Mouse (Mus musculus) midbrain, postnatal 0 days (tissue): Measurements from ENCODE around the gene Cnih2. TPM values are rescaled to one million over a fixed set of nuclear protein-coding genes. Genes with fewer than 3 reads are reported as not detected.
A peak's percentile ranks its signal among the peaks of the same experiment; 100 is the strongest.

Source experiments
- ATAC-seq: fragments of 200-750 bp; cut with Nextera tagmentation; 2 replicates; pipeline ENCODE4 v1.8.0; 2017; ENCODE audit warnings: moderate number of reproducible peaks, mild to moderate bottlenecking, moderate TSS enrichment, moderate library complexity; ENCODE audit not compliant: low FRiP score
- DNase-seq: peaks from one replicate; pipeline ENCODE4 v3.0.0-alpha.2; 2015; ENCODE audit warnings: low spot score
- H3K27ac ChIP-seq: fragments of 300-500 bp; sonication (generic); 2 replicates; pipeline ENCODE4 v1.5.1; 2014; ENCODE audit warnings: low read depth, mild to moderate bottlenecking, low read length, mixed read lengths
- H3K27me3 ChIP-seq: fragments of 300-500 bp; sonication (generic); 2 replicates; pipeline ENCODE4 v1.6.1; 2014; ENCODE audit warnings: low read length, control low read depth, mixed read lengths; ENCODE audit not compliant: insufficient read depth
- H3K36me3 ChIP-seq: fragments of 300-500 bp; sonication (generic); 2 replicates; pipeline ENCODE4 v1.6.1; 2014; ENCODE audit warnings: low read length, control low read depth, mixed read lengths; ENCODE audit not compliant: insufficient read depth
- H3K4me1 ChIP-seq: fragments of 300-500 bp; sonication (generic); 2 replicates; pipeline ENCODE4 v1.6.1; 2014; ENCODE audit warnings: mild to moderate bottlenecking, control low read depth, antibody characterized with exemption, low read length, mixed read lengths; ENCODE audit not compliant: insufficient read depth
- H3K4me2 ChIP-seq: fragments of 300-500 bp; sonication (generic); 2 replicates; pipeline ENCODE4 v1.6.1; 2014; ENCODE audit warnings: low read depth, mild to moderate bottlenecking, low read length, mixed read lengths; ENCODE audit not compliant: poor library complexity, severe bottlenecking
- H3K4me3 ChIP-seq: fragments of 300-500 bp; sonication (generic); 2 replicates; pipeline ENCODE4 v1.5.1; 2014; ENCODE audit warnings: low read depth, mild to moderate bottlenecking, low read length, moderate library complexity
- H3K9ac ChIP-seq: fragments of 300-500 bp; sonication (generic); replicated peaks from 2 replicates; pipeline ENCODE4 v1.6.1; 2014; ENCODE audit warnings: mild to moderate bottlenecking, low read length, moderate library complexity, mixed read lengths; ENCODE audit not compliant: poor library complexity, severe bottlenecking
- H3K9me3 ChIP-seq: fragments of 300-500 bp; sonication (generic); 2 replicates; pipeline ENCODE4 v1.6.1; 2016; ENCODE audit warnings: low read length, control low read depth
- CTCF ChIP-seq: IDR thresholded peaks from 2 replicates; pipeline ENCODE4 v1.5.1; 2016; ENCODE audit warnings: antibody characterized with exemption, mild to moderate bottlenecking
- WGBS: fragments of 180-500 bp; shearing (Covaris S2); extraction: QIAGEN DNeasy Blood & Tissue Kit; methylation state at CpG from one replicate; pipeline ENCODE4 v1.1.7; 2014; 5-methylcytosine and 5-hydroxymethylcytosine counted together
- polyA plus RNA-seq: library from polyadenylated mRNA; unstranded; fragments of >200 nt; fragmentation: Nextera tagmentation; extraction: Ambion mirVana; gene quantifications from 2 replicates; pipeline ENCODE4 v1.2.1, GENCODE M21; 2015
- total RNA-seq: library from RNA; depleted of rRNA; stranded (reverse); fragments of >200 nt; gene quantifications from 2 replicates; pipeline ENCODE4 v1.2.3, GENCODE M21; 2014; rRNA removed

The Cnih2 gene
- total RNA-seq (677 and 753 TPM in 2 replicates), polyA plus RNA-seq (547 and 553 TPM in 2 replicates)

DNA sequence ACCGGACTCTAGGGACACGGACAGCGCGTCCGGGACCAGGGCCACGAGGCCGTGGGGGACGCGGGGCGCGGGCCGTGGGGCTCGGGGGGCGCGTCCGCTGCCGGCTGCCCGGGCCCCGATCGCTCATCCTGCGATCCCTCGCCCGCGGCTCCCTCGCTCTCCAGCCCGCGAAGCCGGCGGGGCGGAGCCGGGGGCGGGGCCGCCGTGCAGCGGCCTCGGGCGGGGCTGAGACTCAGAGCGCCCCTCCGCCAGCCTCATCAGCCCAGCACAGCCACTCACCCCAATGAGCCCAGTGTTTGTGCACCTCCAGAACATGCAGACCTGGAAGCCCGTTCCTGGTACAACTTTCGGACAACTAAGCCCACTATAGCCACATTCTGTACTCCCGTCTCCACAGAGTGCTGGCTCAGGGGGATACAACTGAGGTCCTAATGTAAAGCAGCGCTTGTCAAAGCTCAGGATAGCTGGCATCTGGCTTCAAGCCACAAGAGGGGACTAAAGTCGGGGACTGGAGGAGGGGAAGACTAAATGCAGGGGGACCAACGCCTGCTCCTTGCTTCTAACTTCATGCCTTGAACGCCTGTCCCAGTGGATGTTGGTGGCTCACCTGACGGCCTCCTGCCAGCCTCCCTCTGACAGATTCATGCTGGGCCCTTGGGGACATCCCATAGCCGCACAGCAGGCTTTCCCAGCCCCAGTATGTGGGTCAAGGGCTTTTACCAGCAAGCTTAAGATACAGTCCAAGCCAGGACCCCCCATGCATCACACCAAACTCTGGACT lies at the start of gene Cnih2:
TSS of gene Cnih2 (minus strand) at position 159 of the 781 bp plus-strand sequence.
- H3K27me3 ChIP-seq = no peaks in the 10 kb centered on the region
- H3K9ac ChIP-seq = peak within 1 kb of the TSS; percentile 98
- 0 out of 2 replicates have a peak, but pooled peaks have one; percentile 7 for TF ChIP-seq CTCF
- peak within 1 kb of the TSS; percentile 97 for H3K27ac ChIP-seq
- H3K4me3 ChIP-seq = peak within 1 kb of the TSS; percentile 88
- H3K4me2 ChIP-seq = peak within 1 kb of the TSS; percentile 72
- no peaks in the 10 kb centered on the region for H3K9me3 ChIP-seq
- H3K4me1 ChIP-seq = peaks cover 34% of the 10 kb centered on the region
- ATAC-seq = peak; percentile 39
- 3% methylated on average over 35 of the region's 48 CpGs for WGBS
- H3K36me3 ChIP-seq = peaks cover 43% of the 10 kb centered on the region
- DNase-seq = peak; percentile 75

DNA sequence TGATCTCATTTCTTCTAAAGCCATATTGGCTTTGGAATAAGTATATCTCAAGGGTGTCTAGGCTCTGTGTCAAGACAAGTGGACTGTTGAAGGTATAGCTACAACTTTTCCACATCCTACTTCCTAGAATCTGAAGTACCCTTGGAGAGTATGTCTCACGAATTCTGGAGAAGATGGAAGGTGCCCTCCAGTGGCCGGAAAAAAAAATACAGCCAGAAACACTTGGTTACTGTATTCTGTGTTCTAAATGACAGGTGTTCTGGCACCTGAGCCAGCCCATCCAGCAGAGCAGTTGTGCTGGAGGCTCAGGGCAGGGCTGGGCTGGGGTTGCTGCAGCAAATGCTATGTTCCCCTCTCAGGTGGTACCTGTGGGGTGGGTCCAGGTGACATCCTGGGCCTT lies 41.3 kb upstream of the Cnih2 start:
- Histone ChIP-seq H3K9me3 (no peaks in the 10 kb centered on the region), H3K27ac (no peak overlapping the region), H3K4me2 (no peak overlapping the region), H3K27me3 (no peaks in the 10 kb centered on the region), H3K36me3 (peaks cover 62% of the 10 kb centered on the region), H3K9ac (no peak overlapping the region), H3K4me1 (no peaks in the 10 kb centered on the region), H3K4me3 (no peak overlapping the region)
- 0 out of 2 replicates have a peak, but pooled peaks have one; percentile 34 for ATAC-seq
- TF ChIP-seq CTCF = peak; percentile 82
- 7% methylated on average over 2 of the region's 2 CpGs for WGBS
- DNase-seq = peak; percentile 76

GRCm38 (mm10) chr19:5131237-5131636 lies 32.9 kb upstream of the Cnih2 start:
- 80% methylated on average over 4 of the region's 4 CpGs for WGBS
- Histone ChIP-seq H3K36me3 (peaks cover 27% of the 10 kb centered on the region), H3K9me3 (no peaks in the 10 kb centered on the region), H3K4me2 (no peak overlapping the region), H3K4me1 (no peaks in the 10 kb centered on the region), H3K9ac (no peak overlapping the region), H3K27ac (no peak overlapping the region), H3K4me3 (no peak overlapping the region), H3K27me3 (no peaks in the 10 kb centered on the region)
- DNase-seq (no peak), ATAC-seq (no peak)
- TF ChIP-seq CTCF = no peak

DNA sequence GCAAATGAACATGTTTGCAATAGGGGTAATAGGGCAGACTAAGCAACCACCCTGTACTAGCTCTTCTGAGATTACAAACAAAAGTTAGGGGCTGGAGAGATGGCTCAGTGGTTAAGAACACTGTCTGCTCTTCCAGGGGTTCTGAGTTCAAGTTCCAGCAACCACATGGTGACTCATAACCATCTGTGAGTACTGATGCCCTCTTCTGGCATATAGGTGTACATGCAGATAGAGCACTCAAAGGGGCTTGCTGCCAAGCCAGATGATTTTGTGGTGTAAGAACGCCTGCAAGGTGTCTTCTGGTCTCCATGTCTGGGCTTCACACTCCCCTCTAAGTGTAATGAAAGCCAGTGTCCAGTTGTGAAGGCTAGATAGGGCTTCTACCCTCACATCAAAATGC lies 31.4 kb upstream of the Cnih2 start:
- Histone ChIP-seq H3K27me3 (no peaks in the 10 kb centered on the region), H3K4me3 (no peak overlapping the region), H3K4me1 (no peaks in the 10 kb centered on the region), H3K4me2 (no peak overlapping the region), H3K9ac (no peak overlapping the region), H3K27ac (no peak overlapping the region), H3K9me3 (no peaks in the 10 kb centered on the region), H3K36me3 (peaks cover 20% of the 10 kb centered on the region)
- DNase-seq = peak; percentile 25
- peak; percentile 67 for TF ChIP-seq CTCF
- no peak for ATAC-seq
- 50% methylated on average over 1 of the region's 1 CpGs for WGBS

DNA sequence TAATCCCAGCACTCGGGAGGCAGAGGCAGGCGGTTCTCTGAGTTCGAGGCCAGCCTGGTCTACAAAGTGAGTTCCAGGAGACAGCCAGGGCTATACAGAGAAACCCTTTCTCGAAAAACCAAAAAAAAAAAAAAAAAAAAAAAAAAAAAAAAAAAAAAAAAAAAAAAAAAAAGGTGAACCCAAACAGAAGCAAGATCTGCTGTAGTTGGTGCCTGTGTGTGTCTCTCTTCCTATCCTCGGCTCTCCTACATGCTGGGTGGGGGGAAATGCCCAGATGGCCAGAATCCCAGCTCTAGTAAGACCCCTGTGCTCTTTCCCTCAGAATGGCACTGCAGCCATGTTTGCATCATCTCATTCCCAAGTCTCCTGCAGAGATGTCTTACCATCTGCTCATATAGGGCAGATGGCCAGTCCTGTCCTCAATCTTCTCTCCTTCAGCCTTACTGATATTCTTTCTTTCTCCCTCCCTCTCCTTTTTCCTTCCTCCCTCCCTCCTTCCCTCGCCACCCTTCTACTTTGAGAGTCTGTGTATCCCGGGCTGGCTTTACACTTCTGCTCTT lies 25.8 kb upstream of the Cnih2 start:
- WGBS = 70% methylated on average over 7 of the region's 7 CpGs
- Histone ChIP-seq H3K27me3 (no peaks in the 10 kb centered on the region), H3K36me3 (no peaks in the 10 kb centered on the region), H3K9me3 (no peaks in the 10 kb centered on the region), H3K9ac (no peak overlapping the region), H3K27ac (no peak overlapping the region), H3K4me1 (no peaks in the 10 kb centered on the region), H3K4me2 (no peak overlapping the region), H3K4me3 (no peak overlapping the region)
- no peak for TF ChIP-seq CTCF
- peak; percentile 79 for DNase-seq
- no peak for ATAC-seq

DNA sequence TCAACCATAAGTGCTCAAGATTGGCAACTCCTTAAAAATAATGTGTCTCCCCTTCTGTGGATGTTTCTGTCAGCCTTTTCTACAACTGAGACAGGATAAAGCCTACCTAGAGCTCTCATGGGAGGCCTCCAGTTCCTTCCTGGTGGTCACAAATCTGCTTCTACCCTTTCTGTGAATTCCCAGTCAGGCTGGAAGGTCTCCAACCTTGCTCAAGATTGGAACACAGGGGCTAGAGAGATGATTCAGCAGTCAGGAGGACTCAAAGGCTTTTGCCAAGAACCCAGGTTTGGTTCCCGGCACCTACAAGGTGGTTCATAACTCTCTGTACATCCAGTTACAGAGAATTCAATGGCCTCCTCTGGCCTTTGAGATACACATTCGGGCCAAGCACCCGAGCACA lies 24.9 kb upstream of the Cnih2 start:
- H3K27ac ChIP-seq = no peak overlapping the region
- no peak overlapping the region for H3K4me3 ChIP-seq
- DNase-seq (no peak), ATAC-seq (no peak)
- no peaks in the 10 kb centered on the region for H3K4me1 ChIP-seq
- no peak overlapping the region for H3K9ac ChIP-seq
- H3K27me3 ChIP-seq = no peaks in the 10 kb centered on the region
- no peak for TF ChIP-seq CTCF
- H3K4me2 ChIP-seq = no peak overlapping the region
- no peaks in the 10 kb centered on the region for H3K36me3 ChIP-seq
- H3K9me3 ChIP-seq = no peaks in the 10 kb centered on the region
- whole genome bisulfite sequencing = 79% methylated on average over 3 of the region's 3 CpGs
